Mouse (Mus musculus): Measurements from ENCODE around the gene Metrnl.

GRCm38 (mm10) chr11:121673629-121674028 lies 27.7 kb upstream of the Metrnl start:
- TF ChIP-seq CTCF (IDR thresholded peaks at IDR 0.05; ENCODE audit: low read depth) (no peak), EP300 (IDR thresholded peaks at IDR 0.05; ENCODE audit: low read depth) (no peak)
